In genomic region chr12:57109363-57109762, GRCm38 (mm10) we compare ENCODE assay signal across 11 mouse cellular contexts.
"Had no signal": no experiment of that assay in that cellular context is flagged by ENCODE, and none has a peak within 500 bp of the region (broad histone marks: within the 10 kb centered on the region; RNA-seq: fewer than 3 reads in every experiment).

No protein-coding gene starts in this region.

- DNase-seq: kidney, adult 2 months; kidney, postnatal 25 days; left cerebral cortex, postnatal 4 days; liver, embryonic 13.5 days; lung, embryonic 14.5 days; right cerebral cortex, adult 18-20 months; right cerebral cortex, postnatal 14 days; right cerebral cortex, postnatal 4 days; thymus, adult 2 months; thymus, postnatal 14 days; thymus, postnatal 4 days had no signal
